Mouse (Mus musculus) kidney, embryonic 16.5 days (tissue): ENCODE data around the gene Nfkb1. TPM values are rescaled to one million over a fixed set of nuclear protein-coding genes. Genes with fewer than 3 reads are reported as not detected.

ENCODE experiments used
- ATAC-seq: fragments of 200-750 bp; cut with Nextera tagmentation; 2 replicates; pipeline ENCODE4 v1.8.0; 2017; ENCODE audit warnings: moderate TSS enrichment; ENCODE audit not compliant: low FRiP score, low TSS enrichment
- H3K27ac ChIP-seq: fragments of 300-500 bp; sonication (generic); 2 replicates; pipeline ENCODE4 v1.5.1; 2014; ENCODE audit warnings: low read length
- H3K27me3 ChIP-seq: fragments of 300-500 bp; sonication (generic); 2 replicates; pipeline ENCODE4 v1.6.1; 2014; ENCODE audit warnings: low read length, control low read depth, mixed read lengths; ENCODE audit not compliant: insufficient read depth
- H3K36me3 ChIP-seq: fragments of 300-500 bp; sonication (generic); 2 replicates; pipeline ENCODE4 v1.6.1; 2014; ENCODE audit warnings: low read length, control low read depth, mixed read lengths; ENCODE audit not compliant: insufficient read depth
- H3K4me1 ChIP-seq: fragments of 300-500 bp; sonication (generic); 2 replicates; pipeline ENCODE4 v1.6.1; 2014; ENCODE audit warnings: low read length, control low read depth, mixed read lengths; ENCODE audit not compliant: insufficient read depth
- H3K4me2 ChIP-seq: fragments of 300-500 bp; sonication (generic); replicated peaks from 2 replicates; pipeline ENCODE4 v1.6.1; 2014; ENCODE audit warnings: low read depth, low read length
- H3K4me3 ChIP-seq: fragments of 300-500 bp; sonication (generic); 2 replicates; pipeline ENCODE4 v1.5.1; 2014; ENCODE audit warnings: mild to moderate bottlenecking, low read length
- H3K9ac ChIP-seq: fragments of 300-500 bp; sonication (generic); replicated peaks from 2 replicates; pipeline ENCODE4 v1.6.1; 2014; ENCODE audit warnings: low read length
- H3K9me3 ChIP-seq: fragments of 300-500 bp; sonication (generic); 2 replicates; pipeline ENCODE4 v1.6.1; 2016; ENCODE audit warnings: low read length, control low read depth
- WGBS: fragments of 180-500 bp; shearing (Covaris S2); extraction: QIAGEN DNeasy Blood & Tissue Kit; methylation state at CpG from one replicate; pipeline ENCODE4 v1.1.7; 2014; 5-methylcytosine and 5-hydroxymethylcytosine counted together
- polyA plus RNA-seq: library from polyadenylated mRNA; unstranded; fragments of >200 nt; fragmentation: Nextera tagmentation; extraction: Ambion mirVana; gene quantifications from 2 replicates; pipeline ENCODE4 v1.2.1, GENCODE M21; 2015

Nfkb1 gene
- polyA plus RNA-seq, 1 experiment from 2014 or later = 20.4 TPM

DNA sequence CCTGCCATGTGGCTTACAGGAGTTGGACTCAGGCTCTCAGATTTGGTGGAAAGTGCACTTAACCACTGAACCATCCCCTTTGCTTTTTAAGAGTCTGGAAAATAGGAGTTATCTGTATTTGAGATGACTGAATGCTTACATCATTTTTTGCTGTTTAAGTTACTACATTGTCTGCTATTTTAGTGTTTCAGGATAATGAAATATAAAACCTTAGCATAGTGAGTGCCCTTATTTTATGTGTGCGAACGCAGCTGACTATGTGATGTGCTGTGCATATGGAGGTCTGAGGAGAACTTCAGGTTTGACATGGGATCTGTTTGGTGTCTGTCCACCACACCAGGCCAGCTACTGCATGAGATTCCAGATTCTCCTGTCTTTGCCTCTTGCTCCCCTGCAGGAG is 66.1 kb downstream of the Nfkb1 start:
- Histone ChIP-seq H3K4me2 (no peak overlapping the region), H3K9me3 (no peaks in the 10 kb centered on the region), H3K4me3 (no peak overlapping the region), H3K36me3 (peaks cover 15% of the 10 kb centered on the region), H3K27ac (no peak overlapping the region), H3K27me3 (no peaks in the 10 kb centered on the region), H3K9ac (no peak overlapping the region), H3K4me1 (peaks cover 16% of the 10 kb centered on the region)
- ATAC-seq = no peak
- 98% methylated on average over 2 of the region's 2 CpGs for WGBS

DNA sequence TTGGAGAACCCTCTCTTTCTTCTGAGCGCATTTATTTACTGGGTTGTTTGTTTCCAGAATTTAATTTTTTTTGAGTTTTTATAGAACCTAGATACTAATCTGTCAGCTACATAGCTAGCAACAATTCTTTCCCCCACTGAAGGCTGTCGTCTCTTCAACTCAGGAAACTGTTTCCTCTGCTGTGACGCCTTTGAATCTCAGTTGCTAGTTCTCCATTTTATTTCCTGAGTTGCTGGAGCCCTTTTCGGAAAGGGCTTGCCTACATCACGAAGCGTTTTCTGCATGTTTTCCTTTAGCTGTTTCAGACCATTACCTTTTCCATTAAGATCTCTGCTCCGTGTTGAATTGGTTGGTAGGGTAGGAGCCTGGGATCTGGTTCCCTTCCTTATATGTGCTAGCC is 74.6 kb downstream of the Nfkb1 start:
- H3K27me3 ChIP-seq = no peaks in the 10 kb centered on the region
- no peaks in the 10 kb centered on the region for H3K9me3 ChIP-seq
- H3K9ac ChIP-seq = no peak overlapping the region
- H3K4me3 ChIP-seq = no peak overlapping the region
- H3K4me2 ChIP-seq = no peak overlapping the region
- 81% methylated on average over 7 of the region's 7 CpGs for WGBS
- H3K36me3 ChIP-seq = peaks cover 40% of the 10 kb centered on the region
- no peak overlapping the region for H3K27ac ChIP-seq
- H3K4me1 ChIP-seq = no peaks in the 10 kb centered on the region
- no peak for ATAC-seq

DNA sequence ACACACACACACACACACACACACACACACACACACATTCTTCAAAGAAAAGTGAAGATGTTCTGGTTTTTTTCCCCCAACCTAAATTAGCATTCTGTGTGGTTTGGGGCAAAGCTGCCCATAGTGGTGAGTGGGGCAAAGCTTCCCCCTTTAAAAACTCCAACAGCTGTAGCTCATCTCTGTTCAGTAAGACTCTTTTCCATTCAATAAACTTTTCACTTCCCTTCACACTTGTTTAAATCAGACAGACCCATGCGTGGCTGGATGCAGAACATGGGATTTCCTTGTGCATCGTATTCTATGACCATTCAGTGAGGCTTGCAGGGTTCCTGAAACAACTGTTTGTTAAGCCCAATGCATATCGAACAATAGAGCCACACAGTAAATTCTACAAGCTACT is 77.0 kb downstream of the Nfkb1 start:
- Histone ChIP-seq H3K27me3 (no peaks in the 10 kb centered on the region), H3K9me3 (no peaks in the 10 kb centered on the region), H3K27ac (no peak overlapping the region), H3K4me1 (no peaks in the 10 kb centered on the region), H3K4me2 (no peak overlapping the region), H3K36me3 (peaks cover 50% of the 10 kb centered on the region), H3K9ac (no peak overlapping the region), H3K4me3 (no peak overlapping the region)
- ATAC-seq = no peak
- WGBS = 87% methylated on average over 3 of the region's 3 CpGs

DNA sequence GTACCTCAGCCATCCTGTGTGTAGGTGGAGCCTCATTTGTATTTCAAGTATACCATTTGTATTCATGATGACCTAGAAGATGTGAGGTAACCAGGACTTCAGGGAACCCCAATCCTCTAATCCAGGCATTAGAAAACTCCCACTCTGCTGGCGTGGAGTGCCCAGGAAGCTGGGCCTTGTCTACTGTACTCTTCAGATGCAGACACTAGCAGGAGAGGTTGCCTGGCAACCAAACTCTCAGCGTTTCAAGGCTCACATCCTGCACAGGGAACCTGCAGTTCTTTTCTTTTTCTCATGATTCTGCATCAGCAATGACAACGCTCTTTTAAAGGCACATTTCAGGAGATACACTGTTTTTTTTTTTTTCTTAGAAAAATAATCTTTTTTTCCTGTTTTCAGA is 81.1 kb downstream of the Nfkb1 start:
- ATAC-seq = no peak
- no peaks in the 10 kb centered on the region for H3K9me3 ChIP-seq
- H3K9ac ChIP-seq = no peak overlapping the region
- H3K4me1 ChIP-seq = no peaks in the 10 kb centered on the region
- no peak overlapping the region for H3K4me2 ChIP-seq
- no peak overlapping the region for H3K4me3 ChIP-seq
- H3K27ac ChIP-seq = no peak overlapping the region
- H3K36me3 ChIP-seq = peaks cover 49% of the 10 kb centered on the region
- 79% methylated on average over 3 of the region's 3 CpGs for WGBS
- H3K27me3 ChIP-seq = no peaks in the 10 kb centered on the region

DNA sequence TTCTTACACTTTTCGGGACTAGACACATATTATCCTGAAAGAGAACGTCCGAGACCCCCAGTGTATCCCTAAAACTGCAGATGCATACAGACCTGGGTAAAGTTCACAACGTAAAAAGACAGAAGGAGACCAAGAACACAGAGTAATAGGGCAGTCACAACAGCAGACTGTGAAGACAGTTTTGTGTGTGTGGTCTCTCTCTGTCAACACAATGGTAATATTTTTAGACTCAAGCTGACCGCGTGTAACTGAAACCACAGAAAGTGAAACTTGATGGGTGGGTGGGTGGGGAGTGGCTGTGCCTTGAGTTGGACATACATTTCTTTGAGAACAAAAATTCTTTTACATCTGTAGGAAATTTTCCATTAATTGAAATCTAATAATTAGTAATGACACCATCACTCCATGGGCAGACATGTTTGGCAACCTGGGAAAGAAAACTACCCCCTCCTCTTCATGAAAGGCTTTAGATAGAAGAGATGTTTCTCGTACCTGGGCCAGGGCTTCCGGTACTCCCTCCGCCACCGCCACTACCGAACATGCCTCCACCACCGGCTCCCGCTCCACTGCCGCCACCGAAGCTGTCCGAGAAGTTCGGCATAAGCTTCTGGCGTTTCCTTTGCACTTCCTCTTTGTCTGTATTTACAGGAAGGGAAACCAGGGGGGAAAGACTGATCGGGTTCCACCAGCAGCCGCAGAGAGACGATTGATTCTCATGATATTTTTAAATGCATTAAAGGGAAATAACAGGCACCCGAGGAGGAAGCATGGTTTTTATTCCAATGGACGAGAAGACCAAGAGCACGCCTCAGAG is 83.5 kb downstream of the Nfkb1 start:
- no peak for ATAC-seq
- no peaks in the 10 kb centered on the region for H3K9me3 ChIP-seq
- no peak overlapping the region for H3K4me3 ChIP-seq
- H3K36me3 ChIP-seq = peaks cover 50% of the 10 kb centered on the region
- WGBS = 80% methylated on average over 24 of the region's 24 CpGs
- peak overlapping the region; percentile 4; the same call in 1 of the 2 replicates for H3K27ac ChIP-seq
- H3K27me3 ChIP-seq = no peaks in the 10 kb centered on the region
- H3K4me2 ChIP-seq = peak overlapping the region; percentile 1; the same call in 1 of the 2 replicates
- no peak overlapping the region for H3K9ac ChIP-seq
- no peaks in the 10 kb centered on the region for H3K4me1 ChIP-seq

DNA sequence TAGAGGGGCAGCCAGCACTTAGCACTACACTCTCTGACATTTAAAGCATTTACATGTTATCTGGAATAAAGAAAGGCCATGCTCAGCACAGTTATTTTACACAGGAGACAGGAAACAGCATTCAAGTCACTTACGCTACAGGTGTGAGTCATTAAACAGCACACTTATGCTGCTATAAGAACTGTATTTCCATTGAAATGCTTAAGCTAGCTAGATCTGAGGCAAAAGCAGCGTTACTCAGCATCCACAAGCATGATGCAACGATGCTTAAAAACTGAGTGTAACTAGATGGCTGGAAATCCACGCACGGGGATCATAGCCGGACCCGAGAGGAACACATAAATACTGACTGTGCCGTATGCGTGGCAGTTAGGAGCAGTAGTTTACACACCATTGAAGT is 84.3 kb downstream of the Nfkb1 start:
- Histone ChIP-seq H3K4me2 (no peak overlapping the region), H3K4me1 (no peaks in the 10 kb centered on the region), H3K36me3 (peaks cover 43% of the 10 kb centered on the region), H3K9ac (no peak overlapping the region), H3K4me3 (no peak overlapping the region), H3K9me3 (no peaks in the 10 kb centered on the region), H3K27me3 (no peaks in the 10 kb centered on the region), H3K27ac (no peak overlapping the region)
- no peak for ATAC-seq
- WGBS = 90% methylated on average over 9 of the region's 9 CpGs

DNA sequence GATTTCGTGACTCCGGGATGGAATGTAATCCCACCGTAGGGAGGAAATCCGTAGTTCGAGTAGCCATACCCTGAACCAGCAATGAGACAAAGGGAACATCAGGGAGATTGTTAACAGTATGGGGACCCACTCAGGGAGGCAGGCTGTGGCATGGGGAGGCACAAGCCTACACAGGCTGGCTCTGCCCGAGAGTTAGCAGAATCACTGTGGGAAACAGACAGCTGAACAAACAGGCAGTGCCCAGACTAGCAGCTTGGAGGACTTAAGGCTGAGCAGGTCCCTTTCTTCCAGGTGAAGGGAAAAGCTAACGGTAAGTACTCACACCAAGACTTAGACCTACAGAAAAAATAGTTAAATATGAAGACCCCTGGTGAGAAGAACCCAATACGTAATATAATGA is 84.8 kb downstream of the Nfkb1 start:
- 90% methylated on average over 8 of the region's 8 CpGs for WGBS
- H3K27me3 ChIP-seq = no peaks in the 10 kb centered on the region
- H3K4me2 ChIP-seq = no peak overlapping the region
- H3K9ac ChIP-seq = no peak overlapping the region
- no peak overlapping the region for H3K4me3 ChIP-seq
- peaks cover 43% of the 10 kb centered on the region for H3K36me3 ChIP-seq
- no peak for ATAC-seq
- H3K4me1 ChIP-seq = no peaks in the 10 kb centered on the region
- H3K27ac ChIP-seq = no peak overlapping the region
- no peaks in the 10 kb centered on the region for H3K9me3 ChIP-seq

DNA sequence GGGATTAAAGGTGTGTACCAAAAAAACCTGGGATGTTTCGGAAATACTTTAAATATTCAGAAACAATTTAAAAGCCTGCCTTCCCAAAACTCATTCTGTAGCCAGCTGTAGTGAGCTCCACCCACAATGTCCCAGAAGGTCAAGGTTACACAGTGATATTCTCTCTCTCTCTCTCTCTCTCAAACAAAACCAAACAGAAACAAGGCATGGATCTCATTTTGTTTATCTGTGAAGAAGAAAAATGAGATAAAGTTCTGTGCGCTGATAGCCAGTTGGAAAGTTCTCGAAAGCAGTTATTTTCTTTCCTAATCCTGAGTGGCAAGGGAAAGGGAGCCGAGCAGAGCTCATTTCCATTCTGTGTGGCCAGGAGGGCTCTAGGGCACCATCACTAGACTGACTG is 85.9 kb downstream of the Nfkb1 start:
- Histone ChIP-seq H3K36me3 (peaks cover 43% of the 10 kb centered on the region), H3K9me3 (no peaks in the 10 kb centered on the region), H3K27ac (no peak overlapping the region), H3K4me2 (no peak overlapping the region), H3K27me3 (no peaks in the 10 kb centered on the region), H3K4me3 (no peak overlapping the region), H3K4me1 (no peaks in the 10 kb centered on the region), H3K9ac (no peak overlapping the region)
- no peak for ATAC-seq
- WGBS = 79% methylated on average over 4 of the region's 4 CpGs

DNA sequence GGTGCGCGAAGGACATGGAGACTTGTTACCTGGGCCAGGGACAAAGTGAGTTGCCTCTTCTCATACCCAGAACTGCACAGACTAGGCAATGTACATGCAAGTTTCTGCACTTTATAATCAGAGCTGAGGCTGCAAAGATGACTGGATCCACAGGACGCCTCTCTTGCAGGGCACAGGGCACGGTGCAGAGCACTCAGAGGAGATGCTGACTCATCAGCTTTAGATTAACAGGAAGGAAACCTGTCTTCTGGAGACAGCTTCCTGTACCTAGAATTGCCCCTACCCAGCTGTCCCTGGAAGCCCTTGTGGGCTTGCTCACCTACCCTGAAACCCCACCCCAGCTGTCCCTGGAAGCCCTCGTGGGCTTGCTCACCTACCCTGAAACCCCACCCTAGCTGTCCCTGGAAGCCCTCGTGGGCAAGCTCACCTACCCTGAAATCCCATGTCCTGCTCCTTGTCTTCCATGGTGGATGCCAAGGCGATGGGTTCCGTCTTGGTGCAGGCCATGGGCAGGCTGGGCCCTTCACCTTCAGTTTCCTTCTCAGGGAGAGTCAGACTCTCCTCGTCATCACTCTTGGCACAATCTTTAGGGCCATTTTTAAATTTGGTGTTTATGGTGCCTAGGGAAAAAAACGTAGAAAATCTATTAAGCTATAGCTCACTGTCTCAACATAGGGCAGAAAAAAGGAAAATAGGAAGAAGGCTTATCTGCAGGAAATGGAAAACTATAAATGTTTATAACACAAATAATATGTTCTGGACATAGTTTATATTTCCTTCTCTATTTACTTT is 86.5 kb downstream of the Nfkb1 start:
- ATAC-seq = no peak
- H3K4me3 ChIP-seq = no peak overlapping the region
- no peaks in the 10 kb centered on the region for H3K9me3 ChIP-seq
- H3K4me2 ChIP-seq = no peak overlapping the region
- no peaks in the 10 kb centered on the region for H3K4me1 ChIP-seq
- no peak overlapping the region for H3K9ac ChIP-seq
- WGBS = 84% methylated on average over 10 of the region's 10 CpGs
- peaks cover 48% of the 10 kb centered on the region for H3K36me3 ChIP-seq
- H3K27ac ChIP-seq = no peak overlapping the region
- H3K27me3 ChIP-seq = no peaks in the 10 kb centered on the region

DNA sequence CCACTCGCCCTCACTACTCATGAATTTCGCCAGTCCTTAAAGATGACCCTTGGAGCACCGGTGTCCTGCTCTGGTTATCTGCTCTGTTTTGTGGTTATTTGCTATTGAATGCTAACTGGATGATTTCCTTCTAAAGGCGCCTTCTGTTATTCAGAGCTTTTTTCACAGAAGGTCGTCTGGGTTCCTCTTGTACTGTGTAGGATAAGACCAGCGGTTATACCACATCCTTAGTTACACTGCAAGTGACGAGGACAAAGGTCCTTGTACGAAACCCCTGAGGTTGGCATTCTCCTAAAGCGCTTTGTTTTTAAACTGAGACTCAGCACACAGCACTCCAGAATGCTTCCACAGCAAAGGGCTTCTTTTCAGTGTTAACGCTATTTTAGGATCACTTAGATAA is 88.6 kb downstream of the Nfkb1 start:
- WGBS = 89% methylated on average over 10 of the region's 10 CpGs

More for the DNA sequence above, 88.6 kb downstream of the Nfkb1 start:
- H3K4me3 ChIP-seq = no peak overlapping the region
- H3K27ac ChIP-seq = no peak overlapping the region
- no peak overlapping the region for H3K4me2 ChIP-seq
- H3K27me3 ChIP-seq = no peaks in the 10 kb centered on the region
- no peak overlapping the region for H3K9ac ChIP-seq
- no peak for ATAC-seq
- H3K9me3 ChIP-seq = no peaks in the 10 kb centered on the region
- H3K4me1 ChIP-seq = no peaks in the 10 kb centered on the region
- H3K36me3 ChIP-seq = peaks cover 41% of the 10 kb centered on the region
